Mouse (Mus musculus) MEL (cell line): ENCODE data around the gene Mdfi. TPM values are rescaled to one million over a fixed set of nuclear protein-coding genes. Genes with fewer than 3 reads are reported as not detected.

Experiments used
- DNase-seq: peaks from one replicate; pipeline ENCODE4 v3.0.0; 2011; ENCODE audit warnings: low read depth, low spot score
- H3K27ac ChIP-seq: 2 replicates; pipeline ENCODE4 v1.5.1; 2012; ENCODE audit warnings: low read depth, mild to moderate bottlenecking, control low read depth, low read length, moderate library complexity; ENCODE audit not compliant: control insufficient read depth
- H3K27me3 ChIP-seq, 2 experiments: fragments of 150-350 bp in 1 of 2; sonication (generic) in 1 of 2; 2 replicates each; pipeline ENCODE4 v1.6.1; 2012; ENCODE audit warnings: low read length in 2 of 2, mild to moderate bottlenecking in 2 of 2, improper control_type of control experiment in 1 of 2, moderate library complexity in 1 of 2; ENCODE audit not compliant: insufficient read depth in 2 of 2, control insufficient read depth in 1 of 2
- H3K36me3 ChIP-seq, 2 experiments: 2 replicates each; pipeline ENCODE4 v1.6.1; 2012 to 2014; ENCODE audit warnings: low read length in 2 of 2, improper control_type of control experiment in 1 of 2, inconsistent platforms in 1 of 2, mild to moderate bottlenecking in 1 of 2; ENCODE audit not compliant: insufficient read depth in 2 of 2, control insufficient read depth in 1 of 2
- H3K4me1 ChIP-seq, 2 experiments: fragments of 150-350 bp in 1 of 2; sonication (generic) in 1 of 2; 2 replicates each; pipeline ENCODE4 v1.6.1; 2012; ENCODE audit warnings: low read length in 2 of 2, improper control_type of control experiment in 1 of 2, mild to moderate bottlenecking in 1 of 2; ENCODE audit not compliant: insufficient read depth in 2 of 2, control insufficient read depth in 1 of 2
- H3K4me3 ChIP-seq, 2 experiments: fragments of 150-350 bp in 1 of 2; sonication (generic) in 1 of 2; 2 replicates each; pipeline ENCODE4 v1.5.1; 2012; ENCODE audit warnings: low read depth in 2 of 2, low read length in 2 of 2, mild to moderate bottlenecking in 2 of 2, moderate library complexity in 2 of 2, control low read depth in 1 of 2, improper control_type of control experiment in 1 of 2; ENCODE audit not compliant: control insufficient read depth in 1 of 2, insufficient read depth in 1 of 2
- H3K79me2 ChIP-seq: 2 replicates; pipeline ENCODE4 v1.6.1; 2012; ENCODE audit warnings: mild to moderate bottlenecking, low read length, moderate library complexity; ENCODE audit not compliant: control insufficient read depth, poor library complexity, insufficient read depth
- H3K9ac ChIP-seq: 2 replicates; pipeline ENCODE4 v1.6.1; 2012; ENCODE audit warnings: low read depth, mild to moderate bottlenecking, control low read depth, low read length, moderate library complexity; ENCODE audit not compliant: control insufficient read depth, poor library complexity, severe bottlenecking
- H3K9me3 ChIP-seq: fragments of 150-350 bp; sonication (generic); replicated peaks from 2 replicates; pipeline ENCODE4 v1.6.1; 2012; ENCODE audit warnings: mild to moderate bottlenecking, low read length, improper control_type of control experiment, moderate library complexity; ENCODE audit not compliant: insufficient read depth
- BHLHE40 ChIP-seq: IDR thresholded peaks from 2 replicates; pipeline ENCODE4 v1.6.1; 2012; ENCODE audit warnings: low read depth, mild to moderate bottlenecking, inconsistent platforms, low read length, improper control_type of control experiment, borderline replicate concordance
- CHD1 ChIP-seq: IDR thresholded peaks from 2 replicates; pipeline ENCODE4 v1.6.1; 2012; ENCODE audit warnings: low read depth, mild to moderate bottlenecking, inconsistent platforms, low read length, improper control_type of control experiment
- CTCF ChIP-seq, 3 experiments: IDR thresholded peaks in 2 of 3; conservative IDR thresholded peaks in 1 of 3; 2 replicates each; pipeline ENCODE4 v1.5.1; 2011 to 2012; ENCODE audit warnings: low read length in 3 of 3, low read depth in 2 of 3, mild to moderate bottlenecking in 2 of 3, improper control_type of control experiment in 1 of 3, inconsistent platforms in 1 of 3, mixed read lengths in 1 of 3, moderate library complexity in 1 of 3; ENCODE audit not compliant: control insufficient read depth in 1 of 3, insufficient read depth in 1 of 3, poor library complexity in 1 of 3, severe bottlenecking in 1 of 3
- E2F4 ChIP-seq: IDR thresholded peaks from 2 replicates; pipeline ENCODE4 v1.6.1; 2011; ENCODE audit warnings: low read depth, low read length, improper control_type of control experiment, borderline replicate concordance
- ETS1 ChIP-seq: IDR thresholded peaks from 2 replicates; pipeline ENCODE4 v1.6.1; 2012; ENCODE audit warnings: low read depth, mild to moderate bottlenecking, inconsistent platforms, low read length, improper control_type of control experiment, moderate library complexity
- HCFC1 ChIP-seq: IDR thresholded peaks from 2 replicates; pipeline ENCODE4 v1.6.1; 2012; ENCODE audit warnings: low read depth, mild to moderate bottlenecking, inconsistent platforms, low read length, improper control_type of control experiment, moderate library complexity
- JUND ChIP-seq: IDR thresholded peaks from 2 replicates; pipeline ENCODE4 v1.6.1; 2011; ENCODE audit warnings: low read depth, mild to moderate bottlenecking, improper control_type of control experiment, low read length
- KAT2A ChIP-seq: conservative IDR thresholded peaks from 2 replicates; pipeline ENCODE4 v1.6.1; 2012; ENCODE audit warnings: low read depth, low read length, improper control_type of control experiment, inconsistent platforms
- MAFK ChIP-seq: IDR thresholded peaks from 2 replicates; pipeline ENCODE4 v1.6.1; 2011; ENCODE audit warnings: low read depth, mild to moderate bottlenecking, low read length, improper control_type of control experiment, borderline replicate concordance
- MYC ChIP-seq: IDR thresholded peaks from 2 replicates; pipeline ENCODE4 v1.6.1; 2011; ENCODE audit warnings: low read depth, mild to moderate bottlenecking, low read length, improper control_type of control experiment, moderate library complexity
- RAD21 ChIP-seq: IDR thresholded peaks from 2 replicates; pipeline ENCODE4 v1.6.1; 2011; ENCODE audit warnings: mild to moderate bottlenecking, low read depth, low read length, improper control_type of control experiment
- SIN3A ChIP-seq: IDR thresholded peaks from 2 replicates; pipeline ENCODE4 v1.6.1; 2012; ENCODE audit warnings: low read length, improper control_type of control experiment, inconsistent platforms
- SMC3 ChIP-seq: IDR thresholded peaks from 2 replicates; pipeline ENCODE4 v1.6.1; 2011; ENCODE audit warnings: low read depth, low read length, improper control_type of control experiment
- TBP ChIP-seq: IDR thresholded peaks from 2 replicates; pipeline ENCODE4 v1.8.0; 2011; ENCODE audit warnings: low read depth, low read length, improper control_type of control experiment
- USF2 ChIP-seq, 2 experiments: IDR thresholded peaks; 2 replicates each; pipeline ENCODE4 v1.6.1; 2011 to 2012; ENCODE audit warnings: improper control_type of control experiment in 2 of 2, low read length in 2 of 2, borderline replicate concordance in 1 of 2, inconsistent platforms in 1 of 2, low read depth in 1 of 2, mild to moderate bottlenecking in 1 of 2; ENCODE audit not compliant: insufficient read depth in 1 of 2
- ZNF384 ChIP-seq: IDR thresholded peaks from 2 replicates; pipeline ENCODE4 v1.6.1; 2012; ENCODE audit warnings: low read depth, mild to moderate bottlenecking, inconsistent platforms, low read length, improper control_type of control experiment
- polyA plus RNA-seq, 2 experiments: library from polyadenylated mRNA; stranded (reverse) in 1 of 2; unstranded in 1 of 2; fragments of >175 nt in 1 of 2; fragments of >200 nt in 1 of 2; gene quantifications; 2 replicates each; pipeline versions ENCODE4 v1.2.1 to v1.2.4; 2012; ENCODE audit warnings: low replicate concordance in 2 of 2, low read depth in 1 of 2; ENCODE audit not compliant: insufficient read length in 2 of 2, insufficient read depth in 1 of 2, missing spikeins in 1 of 2
- total RNA-seq: library from RNA; depleted of rRNA; stranded (reverse); fragments of 300-350 nt; gene quantifications from 2 replicates; pipeline ENCODE4 v1.2.3, GENCODE M21; 2012

The Mdfi gene
- total and polyA plus RNA-seq, 3 experiments: not detected

DNA sequence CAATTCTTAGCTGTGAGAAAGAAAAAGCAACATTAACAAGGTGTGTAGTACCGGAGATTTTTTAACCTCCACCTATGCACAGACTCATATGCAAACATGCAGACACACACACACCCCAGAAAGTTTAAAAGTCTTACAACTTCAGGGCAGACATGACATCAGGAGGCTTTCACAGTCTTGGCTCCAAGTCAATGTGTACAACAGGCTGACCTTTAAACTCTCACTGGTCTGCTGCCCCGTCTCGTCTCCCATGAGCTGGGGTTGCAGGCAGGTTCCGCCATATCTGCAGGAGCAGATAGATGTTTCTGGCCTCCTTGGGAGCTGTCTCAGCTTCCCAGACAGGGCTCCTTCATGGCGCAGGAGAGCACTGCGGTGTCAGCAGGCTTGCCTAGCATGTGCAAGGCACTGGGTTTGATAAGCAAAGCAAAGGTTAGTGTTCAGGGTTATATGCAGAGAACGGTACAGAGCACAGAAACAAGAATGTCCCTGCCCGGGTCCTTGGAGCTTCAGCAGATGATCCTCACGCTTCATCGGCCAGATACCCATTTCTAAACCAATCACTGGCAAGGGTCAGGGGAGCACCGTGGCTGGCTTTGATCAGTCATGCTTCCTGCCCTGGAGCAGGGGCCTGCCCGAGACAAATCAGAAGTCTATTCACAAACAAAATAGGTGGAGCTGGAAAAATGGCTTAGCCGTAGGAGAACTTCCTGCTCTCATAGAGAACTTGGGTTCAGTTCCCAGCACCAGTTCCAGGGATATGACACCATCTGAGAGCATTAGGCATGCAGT lies 29.2 kb downstream of the Mdfi start:
- H3K9me3 ChIP-seq: no peaks in the 10 kb centered on the region
- H3K4me3 ChIP-seq: no peak overlapping the region
- H3K4me1 ChIP-seq: no peaks in the 10 kb centered on the region
- no peaks in the 10 kb centered on the region for H3K79me2 ChIP-seq
- TF ChIP-seq ZNF384 (no peak), E2F4 (no peak), BHLHE40 (no peak), MAFK (no peak), JUND (no peak), MYC (no peak), SIN3A (no peak), CHD1 (no peak), KAT2A (no peak)
- H3K27me3 ChIP-seq: peaks cover 2% of the 10 kb centered on the region in 2 experiments; a peak in 1 of 4 replicates
- no peak overlapping the region for H3K9ac ChIP-seq
- no peaks in the 10 kb centered on the region for H3K36me3 ChIP-seq
- DNase-seq: no peak
- no peak overlapping the region for H3K27ac ChIP-seq

DNA sequence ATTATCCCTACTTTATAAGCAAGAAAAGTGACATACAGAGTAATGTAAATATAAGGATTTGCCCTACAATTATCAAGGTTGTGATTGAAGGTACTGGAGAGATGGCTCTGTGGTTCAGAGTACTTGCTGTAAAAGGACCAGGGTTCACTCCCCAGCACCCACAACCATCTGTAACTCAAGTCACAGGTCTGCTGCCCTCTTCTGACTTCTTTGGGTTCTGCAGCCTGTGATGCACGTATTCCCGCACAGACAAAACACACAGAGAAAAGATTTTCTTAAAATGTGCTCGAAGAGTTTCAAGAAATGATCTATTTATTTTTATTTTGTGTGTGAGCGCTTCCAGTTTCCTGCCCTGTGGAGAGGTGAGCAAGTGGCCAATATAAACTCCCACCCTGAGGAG lies 30.8 kb downstream of the Mdfi start:
- H3K9ac ChIP-seq: no peak overlapping the region
- peak; percentile 55 for DNase-seq

DNA sequence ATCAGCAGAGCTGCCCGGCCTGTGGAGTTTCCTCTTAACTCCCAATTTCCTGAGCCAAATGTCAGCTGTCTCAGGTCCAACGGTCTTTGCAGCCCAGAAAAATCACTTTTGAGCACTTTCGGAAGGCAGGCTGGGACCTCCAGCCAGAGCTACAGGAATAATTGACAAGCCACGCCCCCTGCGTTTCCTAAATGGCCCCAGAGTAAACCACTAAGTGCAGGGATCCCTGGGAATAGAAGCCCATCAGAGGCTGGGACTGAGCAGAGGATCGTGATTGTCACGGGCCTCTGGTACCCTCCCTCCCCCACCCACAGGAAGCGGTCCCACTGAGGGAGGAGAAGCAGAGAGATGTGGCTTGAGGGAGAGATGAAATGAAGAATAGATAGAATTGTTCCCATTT lies 31.7 kb downstream of the Mdfi start:
- no peaks in the 10 kb centered on the region for H3K36me3 ChIP-seq
- DNase-seq: no peak
- no peaks in the 10 kb centered on the region for H3K9me3 ChIP-seq
- TF ChIP-seq TBP (no peak), USF2 (IDR thresholded peaks at IDR 0.05; ENCODE audit: borderline replicate concordance in 1 of 2, insufficient read depth in 1 of 2, low read depth in 1 of 2, low read length in 2 of 2) (no peak), HCFC1 (no peak), MYC (no peak), RAD21 (no peak), CHD1 (no peak)
- H3K79me2 ChIP-seq: no peaks in the 10 kb centered on the region
- H3K9ac ChIP-seq: no peak overlapping the region
- H3K4me3 ChIP-seq: no peak overlapping the region
- H3K4me1 ChIP-seq: no peaks in the 10 kb centered on the region
- H3K27ac ChIP-seq: no peak overlapping the region
- peaks cover 2% of the 10 kb centered on the region in 2 experiments; a peak in 1 of 4 replicates for H3K27me3 ChIP-seq

More for the DNA sequence above, 30.8 kb downstream of the Mdfi start:
- Histone ChIP-seq H3K4me1 (no peaks in the 10 kb centered on the region), H3K4me3 (no peak overlapping the region), H3K27me3 (peaks cover 2% of the 10 kb centered on the region in 2 experiments; a peak in 1 of 4 replicates), H3K36me3 (no peaks in the 10 kb centered on the region), H3K27ac (no peak overlapping the region), H3K9me3 (no peaks in the 10 kb centered on the region), H3K79me2 (no peaks in the 10 kb centered on the region)
- peak; percentile 37 for TF ChIP-seq SMC3
- TF ChIP-seq TBP: no peak
- TF ChIP-seq CTCF (IDR thresholded peaks at IDR 0.05 in 2 of 3, conservative IDR thresholded peaks at IDR 0.05 in 1 of 3; ENCODE audit: control insufficient read depth in 1 of 3, insufficient read depth in 1 of 3, low read depth in 2 of 3, low read length in 3 of 3, poor library complexity in 1 of 3, severe bottlenecking in 1 of 3): peak; percentile 23 to 29 (median 29); a peak in 5 of 6 replicates
- no peak for TF ChIP-seq ETS1
